Mouse (Mus musculus) kidney, embryonic 14.5 days (tissue): Measurements from ENCODE around the gene Dusp7. TPM values are rescaled to one million over a fixed set of nuclear protein-coding genes. Genes with fewer than 3 reads are reported as not detected.

Experiments used
- ATAC-seq: fragments of 200-750 bp; cut with Nextera tagmentation; 2 replicates; pipeline ENCODE4 v1.8.0; 2017; ENCODE audit warnings: moderate number of reproducible peaks, mild to moderate bottlenecking, moderate TSS enrichment, moderate library complexity; ENCODE audit not compliant: low FRiP score, low TSS enrichment
- H3K27ac ChIP-seq: fragments of 300-500 bp; sonication (generic); 2 replicates; pipeline ENCODE4 v1.5.1; 2014; ENCODE audit warnings: low read depth, mild to moderate bottlenecking, low read length, moderate library complexity, mixed read lengths
- H3K27me3 ChIP-seq: fragments of 300-500 bp; sonication (generic); 2 replicates; pipeline ENCODE4 v1.6.1; 2014; ENCODE audit warnings: mild to moderate bottlenecking, low read length; ENCODE audit not compliant: control insufficient read depth, insufficient read depth
- H3K36me3 ChIP-seq: fragments of 300-500 bp; sonication (generic); 2 replicates; pipeline ENCODE4 v1.6.1; 2014; ENCODE audit warnings: low read length, mixed read lengths; ENCODE audit not compliant: control insufficient read depth, insufficient read depth
- H3K4me1 ChIP-seq: fragments of 300-500 bp; sonication (generic); 2 replicates; pipeline ENCODE4 v1.6.1; 2014; ENCODE audit warnings: low read length, mixed read lengths; ENCODE audit not compliant: control insufficient read depth, insufficient read depth
- H3K4me2 ChIP-seq: fragments of 300-500 bp; sonication (generic); replicated peaks from 2 replicates; pipeline ENCODE4 v1.6.1; 2014; ENCODE audit warnings: low read depth, mild to moderate bottlenecking, low read length
- H3K4me3 ChIP-seq: fragments of 300-500 bp; sonication (generic); 2 replicates; pipeline ENCODE4 v1.5.1; 2014; ENCODE audit warnings: mild to moderate bottlenecking, low read length
- H3K9ac ChIP-seq: fragments of 300-500 bp; sonication (generic); 2 replicates; pipeline ENCODE4 v1.6.1; 2014; ENCODE audit warnings: low read depth, mild to moderate bottlenecking, low read length, moderate library complexity
- H3K9me3 ChIP-seq: fragments of 300-500 bp; sonication (generic); 2 replicates; pipeline ENCODE4 v1.6.1; 2016; ENCODE audit warnings: low read length; ENCODE audit not compliant: control insufficient read depth
- WGBS: fragments of 180-500 bp; shearing (Covaris S2); extraction: QIAGEN DNeasy Blood & Tissue Kit; methylation state at CpG from one replicate; pipeline ENCODE4 v1.1.7; 2014; 5-methylcytosine and 5-hydroxymethylcytosine counted together
- polyA plus RNA-seq: library from polyadenylated mRNA; unstranded; fragments of >200 nt; fragmentation: Nextera tagmentation; extraction: Ambion mirVana; gene quantifications from 2 replicates; pipeline ENCODE4 v1.2.1, GENCODE M21; 2014

Dusp7 gene
- polyA plus RNA-seq, 1 experiment from 2014 or later, result 26.3 TPM

- Histone ChIP-seq H3K36me3 (no peaks in the 10 kb centered on the region), H3K27ac (0 out of 2 replicates have a peak overlapping the region, but pooled peaks have one; percentile 2), H3K4me1 (peaks cover 26% of the 10 kb centered on the region), H3K4me3 (no peak overlapping the region), H3K9me3 (no peaks in the 10 kb centered on the region), H3K27me3 (no peaks in the 10 kb centered on the region), H3K4me2 (no peak overlapping the region), H3K9ac (no peak overlapping the region)
- no peak for ATAC-seq
- WGBS, result 48% methylated on average over 10 of the region's 10 CpGs
These were observed 20.2 kb upstream of the Dusp7 start for GRCm38 (mm10) chr9:106348281-106348680.

- ATAC-seq, result peak; percentile 33
- peaks cover 30% of the 10 kb centered on the region for H3K4me1 ChIP-seq
- no peak overlapping the region for H3K4me2 ChIP-seq
- 48% methylated on average over 2 of the region's 2 CpGs for WGBS
- H3K27ac ChIP-seq, result 0 out of 2 replicates have a peak overlapping the region, but pooled peaks have one; percentile 2
- H3K27me3 ChIP-seq, result no peaks in the 10 kb centered on the region
- no peak overlapping the region for H3K9ac ChIP-seq
- no peak overlapping the region for H3K4me3 ChIP-seq
- no peaks in the 10 kb centered on the region for H3K36me3 ChIP-seq
- H3K9me3 ChIP-seq, result no peaks in the 10 kb centered on the region
These were observed 19.4 kb upstream of the Dusp7 start for GRCm38 (mm10) chr9:106349075-106349474.

- Histone ChIP-seq H3K36me3 (no peaks in the 10 kb centered on the region), H3K27ac (no peak overlapping the region), H3K4me3 (no peak overlapping the region), H3K27me3 (no peaks in the 10 kb centered on the region), H3K4me2 (no peak overlapping the region), H3K9ac (no peak overlapping the region), H3K4me1 (peaks cover 30% of the 10 kb centered on the region), H3K9me3 (no peaks in the 10 kb centered on the region)
- 67% methylated on average over 6 of the region's 6 CpGs for WGBS
- ATAC-seq, result no peak
These were observed 17.3 kb upstream of the Dusp7 start for GRCm38 (mm10) chr9:106351178-106351577.

- peaks cover 32% of the 10 kb centered on the region for H3K4me1 ChIP-seq
- no peak for ATAC-seq
These were observed 14.7 kb upstream of the Dusp7 start for GRCm38 (mm10) chr9:106353779-106354178.

GRCm38 (mm10) chr9:106354810-106355209 is 13.6 kb upstream of the Dusp7 start:
- H3K4me2 ChIP-seq, result no peak overlapping the region
- ATAC-seq, result no peak
- no peaks in the 10 kb centered on the region for H3K36me3 ChIP-seq
- WGBS, result 89% methylated on average over 6 of the region's 6 CpGs
- peaks cover 27% of the 10 kb centered on the region for H3K4me1 ChIP-seq
- H3K27me3 ChIP-seq, result no peaks in the 10 kb centered on the region
- H3K9ac ChIP-seq, result no peak overlapping the region
- H3K27ac ChIP-seq, result no peak overlapping the region
- no peak overlapping the region for H3K4me3 ChIP-seq
- H3K9me3 ChIP-seq, result no peaks in the 10 kb centered on the region

More at GRCm38 (mm10) chr9:106353779-106354178, 14.7 kb upstream of the Dusp7 start:
- no peaks in the 10 kb centered on the region for H3K36me3 ChIP-seq
- 38% methylated on average over 6 of the region's 6 CpGs for WGBS
- H3K27ac ChIP-seq, result no peak overlapping the region
- no peak overlapping the region for H3K9ac ChIP-seq
- H3K9me3 ChIP-seq, result no peaks in the 10 kb centered on the region
- no peaks in the 10 kb centered on the region for H3K27me3 ChIP-seq
- no peak overlapping the region for H3K4me2 ChIP-seq
- no peak overlapping the region for H3K4me3 ChIP-seq

GRCm38 (mm10) chr9:106355217-106355974 is 13.0 kb upstream of the Dusp7 start:
- no peak overlapping the region for H3K4me2 ChIP-seq
- 65% methylated on average over 10 of the region's 10 CpGs for WGBS
- no peaks in the 10 kb centered on the region for H3K36me3 ChIP-seq
- H3K9ac ChIP-seq, result 0 out of 2 replicates have a peak overlapping the region, but pooled peaks have one; percentile 18
- H3K9me3 ChIP-seq, result no peaks in the 10 kb centered on the region
- H3K4me3 ChIP-seq, result no peak overlapping the region
- no peak for ATAC-seq
- no peaks in the 10 kb centered on the region for H3K27me3 ChIP-seq
- peaks cover 27% of the 10 kb centered on the region for H3K4me1 ChIP-seq
- H3K27ac ChIP-seq, result peak overlapping the region; percentile 73

GRCm38 (mm10) chr9:106355975-106356286 is 12.5 kb upstream of the Dusp7 start:
- Histone ChIP-seq H3K9me3 (no peaks in the 10 kb centered on the region), H3K4me1 (peaks cover 27% of the 10 kb centered on the region), H3K27ac (peak overlapping the region; percentile 73), H3K9ac (0 out of 2 replicates have a peak overlapping the region, but pooled peaks have one; percentile 12), H3K27me3 (no peaks in the 10 kb centered on the region), H3K4me3 (no peak overlapping the region), H3K36me3 (no peaks in the 10 kb centered on the region), H3K4me2 (no peak overlapping the region)
- ATAC-seq, result peak; percentile 13; the same call in 1 of the 2 replicates

GRCm38 (mm10) chr9:106356323-106356844 is 12.0 kb upstream of the Dusp7 start:
- H3K4me3 ChIP-seq, result no peak overlapping the region
- peaks cover 25% of the 10 kb centered on the region for H3K4me1 ChIP-seq
- H3K27ac ChIP-seq, result peak overlapping the region; percentile 73
- H3K27me3 ChIP-seq, result no peaks in the 10 kb centered on the region
- H3K9ac ChIP-seq, result 0 out of 2 replicates have a peak overlapping the region, but pooled peaks have one; percentile 12
- WGBS, result 32% methylated on average over 10 of the region's 10 CpGs
- no peak overlapping the region for H3K4me2 ChIP-seq
- H3K36me3 ChIP-seq, result no peaks in the 10 kb centered on the region
- ATAC-seq, result peak; percentile 57
- no peaks in the 10 kb centered on the region for H3K9me3 ChIP-seq

GRCm38 (mm10) chr9:106357167-106357566 is 11.3 kb upstream of the Dusp7 start:
- no peak overlapping the region for H3K9ac ChIP-seq

More at GRCm38 (mm10) chr9:106357167-106357566, 11.3 kb upstream of the Dusp7 start:
- 77% methylated on average over 3 of the region's 3 CpGs for WGBS
- Histone ChIP-seq H3K4me1 (peaks cover 22% of the 10 kb centered on the region), H3K27ac (no peak overlapping the region), H3K4me2 (no peak overlapping the region), H3K9me3 (no peaks in the 10 kb centered on the region), H3K36me3 (no peaks in the 10 kb centered on the region), H3K27me3 (no peaks in the 10 kb centered on the region), H3K4me3 (no peak overlapping the region)
- ATAC-seq, result no peak
